Mouse (Mus musculus): ENCODE data around the gene Hoxb8. TPM values are rescaled to one million over a fixed set of nuclear protein-coding genes. Genes with fewer than 3 reads are reported as not detected.

Hoxb8 gene
- polyA plus RNA-seq, 1 experiment from 2014 or later: not detected

GRCm38 (mm10) chr11:96294245-96295091 lies 12.8 kb downstream of the Hoxb8 start:
- no peak for ATAC-seq (ENCODE audit: low FRiP score, low TSS enrichment)
- peak; percentile 87 for DNase-seq
- H3K36me3 ChIP-seq (ENCODE audit: control insufficient read depth, insufficient read depth, low read length): no peaks in the 10 kb centered on the region
- H3K4me3 ChIP-seq (replicated peaks; ENCODE audit: low read depth, low read length): no peak overlapping the region
- H3K27ac ChIP-seq (replicated peaks; ENCODE audit: low read depth, low read length): no peak overlapping the region
- no peaks in the 10 kb centered on the region for H3K4me1 ChIP-seq (ENCODE audit: control insufficient read depth, insufficient read depth, low read length)
- H3K9me3 ChIP-seq (ENCODE audit: control insufficient read depth, low read length): no peaks in the 10 kb centered on the region
- peaks cover 98% of the 10 kb centered on the region for H3K27me3 ChIP-seq (ENCODE audit: control insufficient read depth, insufficient read depth, low read length)
- H3K9ac ChIP-seq (replicated peaks; ENCODE audit: low read length): no peak overlapping the region
- WGBS: under 1% methylated on average over 32 of the region's 32 CpGs
- H3K4me2 ChIP-seq (ENCODE audit: low read length): no peak overlapping the region

GRCm38 (mm10) chr11:96295092-96295835 lies 13.6 kb downstream of the Hoxb8 start:
- H3K4me3 ChIP-seq (replicated peaks; ENCODE audit: low read depth, low read length): no peak overlapping the region
- H3K4me2 ChIP-seq (ENCODE audit: low read length): no peak overlapping the region
- peaks cover 98% of the 10 kb centered on the region for H3K27me3 ChIP-seq (ENCODE audit: control insufficient read depth, insufficient read depth, low read length)
- H3K27ac ChIP-seq (replicated peaks; ENCODE audit: low read depth, low read length): no peak overlapping the region
- no peaks in the 10 kb centered on the region for H3K4me1 ChIP-seq (ENCODE audit: control insufficient read depth, insufficient read depth, low read length)
- H3K36me3 ChIP-seq (ENCODE audit: control insufficient read depth, insufficient read depth, low read length): no peaks in the 10 kb centered on the region
- H3K9ac ChIP-seq (replicated peaks; ENCODE audit: low read length): no peak overlapping the region
- under 1% methylated on average over 30 of the region's 30 CpGs for WGBS
- no peaks in the 10 kb centered on the region for H3K9me3 ChIP-seq (ENCODE audit: control insufficient read depth, low read length)
- no peak for ATAC-seq (ENCODE audit: low FRiP score, low TSS enrichment)
- DNase-seq: no peak

GRCm38 (mm10) chr11:96296997-96297396 lies 15.3 kb downstream of the Hoxb8 start:
- Histone ChIP-seq H3K4me3 (replicated peaks; ENCODE audit: low read depth, low read length) (no peak overlapping the region), H3K27ac (replicated peaks; ENCODE audit: low read depth, low read length) (no peak overlapping the region), H3K4me1 (ENCODE audit: control insufficient read depth, insufficient read depth, low read length) (no peaks in the 10 kb centered on the region), H3K4me2 (ENCODE audit: low read length) (no peak overlapping the region), H3K9me3 (ENCODE audit: control insufficient read depth, low read length) (no peaks in the 10 kb centered on the region), H3K9ac (replicated peaks; ENCODE audit: low read length) (no peak overlapping the region), H3K27me3 (ENCODE audit: control insufficient read depth, insufficient read depth, low read length) (peaks cover 100% of the 10 kb centered on the region), H3K36me3 (ENCODE audit: control insufficient read depth, insufficient read depth, low read length) (no peaks in the 10 kb centered on the region)
- 1% methylated on average over 2 of the region's 2 CpGs for WGBS
- ATAC-seq (ENCODE audit: low FRiP score, low TSS enrichment) (no peak), DNase-seq (no peak)

- 0% methylated on average over 3 of the region's 3 CpGs for WGBS
- Histone ChIP-seq H3K27ac (replicated peaks; ENCODE audit: low read depth, low read length) (no peak overlapping the region), H3K36me3 (ENCODE audit: control insufficient read depth, insufficient read depth, low read length) (no peaks in the 10 kb centered on the region), H3K9me3 (ENCODE audit: control insufficient read depth, low read length) (no peaks in the 10 kb centered on the region), H3K4me3 (replicated peaks; ENCODE audit: low read depth, low read length) (no peak overlapping the region), H3K27me3 (ENCODE audit: control insufficient read depth, insufficient read depth, low read length) (peaks cover 100% of the 10 kb centered on the region), H3K4me1 (ENCODE audit: control insufficient read depth, insufficient read depth, low read length) (no peaks in the 10 kb centered on the region), H3K9ac (replicated peaks; ENCODE audit: low read length) (no peak overlapping the region), H3K4me2 (ENCODE audit: low read length) (no peak overlapping the region)
- ATAC-seq (ENCODE audit: low FRiP score, low TSS enrichment) (no peak), DNase-seq (no peak)
Observed at GRCm38 (mm10) chr11:96297428-96297827, 15.7 kb downstream of the Hoxb8 start.

GRCm38 (mm10) chr11:96297968-96298635 lies 16.4 kb downstream of the Hoxb8 start:
- H3K27me3 ChIP-seq (ENCODE audit: control insufficient read depth, insufficient read depth, low read length): peaks cover 100% of the 10 kb centered on the region
- H3K36me3 ChIP-seq (ENCODE audit: control insufficient read depth, insufficient read depth, low read length): no peaks in the 10 kb centered on the region
- H3K4me2 ChIP-seq (ENCODE audit: low read length): no peak overlapping the region
- no peak for ATAC-seq (ENCODE audit: low FRiP score, low TSS enrichment)
- no peaks in the 10 kb centered on the region for H3K4me1 ChIP-seq (ENCODE audit: control insufficient read depth, insufficient read depth, low read length)
- WGBS: 1% methylated on average over 11 of the region's 11 CpGs
- H3K9me3 ChIP-seq (ENCODE audit: control insufficient read depth, low read length): no peaks in the 10 kb centered on the region
- DNase-seq: no peak
- H3K27ac ChIP-seq (replicated peaks; ENCODE audit: low read depth, low read length): no peak overlapping the region
- H3K9ac ChIP-seq (replicated peaks; ENCODE audit: low read length): no peak overlapping the region
- no peak overlapping the region for H3K4me3 ChIP-seq (replicated peaks; ENCODE audit: low read depth, low read length)

- H3K4me1 ChIP-seq (ENCODE audit: control insufficient read depth, insufficient read depth, low read length): no peaks in the 10 kb centered on the region
- ATAC-seq (ENCODE audit: low FRiP score, low TSS enrichment): no peak
- H3K9me3 ChIP-seq (ENCODE audit: control insufficient read depth, low read length): no peaks in the 10 kb centered on the region
- no peak overlapping the region for H3K27ac ChIP-seq (replicated peaks; ENCODE audit: low read depth, low read length)
- H3K4me2 ChIP-seq (ENCODE audit: low read length): no peak overlapping the region
- DNase-seq: no peak
- under 1% methylated on average over 66 of the region's 66 CpGs for WGBS
- no peak overlapping the region for H3K9ac ChIP-seq (replicated peaks; ENCODE audit: low read length)
- H3K36me3 ChIP-seq (ENCODE audit: control insufficient read depth, insufficient read depth, low read length): no peaks in the 10 kb centered on the region
- peaks cover 100% of the 10 kb centered on the region for H3K27me3 ChIP-seq (ENCODE audit: control insufficient read depth, insufficient read depth, low read length)
- H3K4me3 ChIP-seq (replicated peaks; ENCODE audit: low read depth, low read length): no peak overlapping the region
Observed at GRCm38 (mm10) chr11:96298895-96299667, 17.4 kb downstream of the Hoxb8 start.

GRCm38 (mm10) chr11:96299781-96300180 lies 18.1 kb downstream of the Hoxb8 start:
- no peak overlapping the region for H3K9ac ChIP-seq (replicated peaks; ENCODE audit: low read length)
- no peak overlapping the region for H3K27ac ChIP-seq (replicated peaks; ENCODE audit: low read depth, low read length)
- H3K36me3 ChIP-seq (ENCODE audit: control insufficient read depth, insufficient read depth, low read length): no peaks in the 10 kb centered on the region
- no peak for ATAC-seq (ENCODE audit: low FRiP score, low TSS enrichment)
- under 1% methylated on average over 9 of the region's 9 CpGs for WGBS
- H3K4me1 ChIP-seq (ENCODE audit: control insufficient read depth, insufficient read depth, low read length): no peaks in the 10 kb centered on the region
- no peak overlapping the region for H3K4me2 ChIP-seq (ENCODE audit: low read length)
- no peak overlapping the region for H3K4me3 ChIP-seq (replicated peaks; ENCODE audit: low read depth, low read length)
- no peak for DNase-seq
- no peaks in the 10 kb centered on the region for H3K9me3 ChIP-seq (ENCODE audit: control insufficient read depth, low read length)
- H3K27me3 ChIP-seq (ENCODE audit: control insufficient read depth, insufficient read depth, low read length): peaks cover 100% of the 10 kb centered on the region

- Histone ChIP-seq H3K27ac (replicated peaks; ENCODE audit: low read depth, low read length) (no peak overlapping the region), H3K4me2 (ENCODE audit: low read length) (no peak overlapping the region), H3K27me3 (ENCODE audit: control insufficient read depth, insufficient read depth, low read length) (peaks cover 100% of the 10 kb centered on the region), H3K36me3 (ENCODE audit: control insufficient read depth, insufficient read depth, low read length) (no peaks in the 10 kb centered on the region), H3K4me3 (replicated peaks; ENCODE audit: low read depth, low read length) (no peak overlapping the region), H3K9ac (replicated peaks; ENCODE audit: low read length) (no peak overlapping the region), H3K4me1 (ENCODE audit: control insufficient read depth, insufficient read depth, low read length) (no peaks in the 10 kb centered on the region), H3K9me3 (ENCODE audit: control insufficient read depth, low read length) (no peaks in the 10 kb centered on the region)
- DNase-seq: no peak
- ATAC-seq (ENCODE audit: low FRiP score, low TSS enrichment): no peak
- 1% methylated on average over 35 of the region's 35 CpGs for WGBS
Observed at GRCm38 (mm10) chr11:96300354-96301063, 18.8 kb downstream of the Hoxb8 start.
